Mouse (Mus musculus): ENCODE data around the gene Etfdh. TPM values are rescaled to one million over a fixed set of nuclear protein-coding genes. Genes with fewer than 3 reads are reported as not detected.

Etfdh gene
- polyA plus RNA-seq (2016; fragmentation: Nextera tagmentation; extraction: Ambion mirVana): 51.0 and 56.7 TPM in 2 replicates

- Histone ChIP-seq H3K27me3 (no peaks in the 10 kb centered on the region), H3K4me2 (replicated peaks) (peak within 1 kb of the TSS; percentile 87), H3K36me3 (peaks cover 25% of the 10 kb centered on the region), H3K27ac (peak within 1 kb of the TSS; percentile 76), H3K9ac (peak within 1 kb of the TSS; percentile 78), H3K4me3 (peak within 1 kb of the TSS; percentile 73), H3K9me3 (no peaks in the 10 kb centered on the region), H3K4me1 (no peaks in the 10 kb centered on the region)
- 2% methylated on average over 11 of the region's 11 CpGs for WGBS
- peak; percentile 38 for ATAC-seq (ENCODE audit: insufficient number of reproducible peaks, insufficient read depth, low FRiP score, low TSS enrichment)
Measured at GRCm38 (mm10) chr3:79629416-79629730, at the start of gene Etfdh. Gene Etfdh, minus strand, starts transcription at chr3:79629500.

DNA sequence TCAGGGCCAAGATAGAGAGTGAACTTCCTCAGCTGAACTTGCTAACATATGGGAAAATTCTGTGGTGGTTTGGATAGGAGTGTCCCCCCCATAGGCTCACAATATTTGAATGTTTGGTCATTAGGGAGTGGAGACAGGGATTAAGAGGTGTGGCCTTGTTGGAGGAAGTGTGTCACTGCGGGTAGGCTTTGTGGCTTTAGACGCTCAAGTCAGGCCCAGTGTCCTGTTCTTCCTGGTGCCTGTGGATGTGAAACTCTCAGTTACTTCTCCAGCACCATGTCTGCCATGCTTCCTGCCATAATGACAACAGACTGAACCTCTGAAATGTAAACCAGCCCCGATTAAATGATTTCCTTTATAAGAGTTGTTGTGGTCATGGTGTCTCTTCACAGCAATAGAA is 47.1 kb upstream of the Etfdh start:
- H3K9ac ChIP-seq: no peak overlapping the region
- no peak overlapping the region for H3K4me3 ChIP-seq
- 88% methylated on average over 3 of the region's 3 CpGs for WGBS
- H3K9me3 ChIP-seq: no peaks in the 10 kb centered on the region
- no peak overlapping the region for H3K27ac ChIP-seq
- H3K27me3 ChIP-seq: no peaks in the 10 kb centered on the region
- ATAC-seq (ENCODE audit: insufficient number of reproducible peaks, insufficient read depth, low FRiP score, low TSS enrichment): no peak
- no peaks in the 10 kb centered on the region for H3K4me1 ChIP-seq
- H3K4me2 ChIP-seq (replicated peaks): no peak overlapping the region
- H3K36me3 ChIP-seq: no peaks in the 10 kb centered on the region

GRCm38 (mm10) chr3:79674641-79675040 is 45.3 kb upstream of the Etfdh start:
- WGBS: 82% methylated on average over 5 of the region's 5 CpGs
- no peak for ATAC-seq (ENCODE audit: insufficient number of reproducible peaks, insufficient read depth, low FRiP score, low TSS enrichment)
- Histone ChIP-seq H3K27me3 (no peaks in the 10 kb centered on the region), H3K9me3 (no peaks in the 10 kb centered on the region), H3K4me2 (replicated peaks) (no peak overlapping the region), H3K4me3 (no peak overlapping the region), H3K9ac (no peak overlapping the region), H3K4me1 (no peaks in the 10 kb centered on the region), H3K27ac (no peak overlapping the region), H3K36me3 (no peaks in the 10 kb centered on the region)

GRCm38 (mm10) chr3:79673082-79673481 is 43.8 kb upstream of the Etfdh start:
- Histone ChIP-seq H3K27ac (no peak overlapping the region), H3K4me1 (no peaks in the 10 kb centered on the region), H3K9ac (no peak overlapping the region), H3K9me3 (no peaks in the 10 kb centered on the region), H3K4me3 (no peak overlapping the region), H3K36me3 (no peaks in the 10 kb centered on the region), H3K27me3 (no peaks in the 10 kb centered on the region), H3K4me2 (replicated peaks) (no peak overlapping the region)
- no peak for ATAC-seq (ENCODE audit: insufficient number of reproducible peaks, insufficient read depth, low FRiP score, low TSS enrichment)
- WGBS: 14% methylated on average over 4 of the region's 4 CpGs

GRCm38 (mm10) chr3:79672188-79672587 is 42.9 kb upstream of the Etfdh start:
- WGBS: 59% methylated on average over 16 of the region's 16 CpGs
- H3K36me3 ChIP-seq: no peaks in the 10 kb centered on the region
- no peak overlapping the region for H3K27ac ChIP-seq
- no peak overlapping the region for H3K4me2 ChIP-seq (replicated peaks)
- H3K27me3 ChIP-seq: no peaks in the 10 kb centered on the region
- no peaks in the 10 kb centered on the region for H3K9me3 ChIP-seq
- no peaks in the 10 kb centered on the region for H3K4me1 ChIP-seq
- ATAC-seq (ENCODE audit: insufficient number of reproducible peaks, insufficient read depth, low FRiP score, low TSS enrichment): no peak
- no peak overlapping the region for H3K4me3 ChIP-seq
- H3K9ac ChIP-seq: no peak overlapping the region

- Histone ChIP-seq H3K36me3 (no peaks in the 10 kb centered on the region), H3K27ac (no peak overlapping the region), H3K27me3 (no peaks in the 10 kb centered on the region), H3K9ac (no peak overlapping the region), H3K9me3 (no peaks in the 10 kb centered on the region), H3K4me2 (replicated peaks) (no peak overlapping the region), H3K4me1 (no peaks in the 10 kb centered on the region), H3K4me3 (no peak overlapping the region)
- WGBS: 74% methylated on average over 7 of the region's 7 CpGs
- no peak for ATAC-seq (ENCODE audit: insufficient number of reproducible peaks, insufficient read depth, low FRiP score, low TSS enrichment)
Measured at GRCm38 (mm10) chr3:79670556-79670955, 41.3 kb upstream of the Etfdh start.

DNA sequence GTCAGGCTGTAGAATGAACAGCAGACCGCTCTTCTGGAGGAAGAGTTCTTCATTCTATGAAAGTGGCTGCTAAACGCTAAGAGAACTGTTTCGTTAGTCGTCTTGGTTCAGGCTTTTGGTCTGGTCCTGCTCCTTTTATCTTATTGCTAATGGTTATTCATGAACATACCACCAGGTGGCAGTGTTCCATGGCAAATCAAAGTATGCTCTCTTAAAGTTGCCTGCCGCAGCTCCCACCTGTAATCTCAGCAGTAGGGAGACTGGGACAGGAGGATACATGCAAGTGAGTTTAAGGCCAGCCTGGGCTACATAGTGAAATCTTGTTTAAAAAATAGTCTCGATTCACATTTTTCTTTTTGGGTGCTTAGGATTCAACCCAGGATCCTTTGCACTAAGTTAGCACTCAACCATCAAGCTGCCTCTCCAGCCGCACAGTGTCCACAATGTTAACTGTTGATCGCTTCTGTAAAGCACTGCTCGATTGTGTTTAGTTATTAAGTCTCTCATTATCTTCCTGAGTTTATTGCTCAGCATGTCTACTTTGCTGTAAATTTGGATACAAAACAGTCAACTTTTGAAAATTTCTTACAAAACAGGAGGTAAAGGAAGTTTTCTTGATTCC is 35.6 kb upstream of the Etfdh start:
- Histone ChIP-seq H3K4me1 (no peaks in the 10 kb centered on the region), H3K9ac (no peak overlapping the region), H3K9me3 (no peaks in the 10 kb centered on the region), H3K4me2 (replicated peaks) (no peak overlapping the region), H3K4me3 (no peak overlapping the region), H3K27me3 (no peaks in the 10 kb centered on the region), H3K27ac (no peak overlapping the region), H3K36me3 (no peaks in the 10 kb centered on the region)
- no peak for ATAC-seq (ENCODE audit: insufficient number of reproducible peaks, insufficient read depth, low FRiP score, low TSS enrichment)
- 39% methylated on average over 9 of the region's 9 CpGs for WGBS

DNA sequence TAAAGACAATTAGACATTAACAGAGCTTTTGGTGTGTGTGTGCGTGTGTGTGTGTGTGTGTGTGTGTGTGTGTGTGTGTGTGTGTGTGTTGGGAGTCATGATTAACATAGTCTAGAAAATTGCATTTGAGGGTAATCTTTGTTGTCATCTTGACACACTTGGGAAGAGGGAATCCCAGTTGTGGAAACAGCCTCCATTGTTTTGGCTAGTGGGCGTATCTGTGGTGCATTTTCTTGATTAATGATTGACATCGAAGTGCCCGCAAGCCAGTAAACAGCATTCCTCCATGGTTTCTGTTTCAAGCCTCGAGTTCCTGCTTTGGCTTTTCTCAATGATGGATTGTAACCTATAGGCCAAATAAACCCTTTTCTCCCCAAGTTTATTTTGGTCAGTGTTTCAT is 27.4 kb upstream of the Etfdh start:
- H3K36me3 ChIP-seq: no peaks in the 10 kb centered on the region
- no peaks in the 10 kb centered on the region for H3K9me3 ChIP-seq
- 73% methylated on average over 5 of the region's 5 CpGs for WGBS
- no peak for ATAC-seq (ENCODE audit: insufficient number of reproducible peaks, insufficient read depth, low FRiP score, low TSS enrichment)
- no peak overlapping the region for H3K9ac ChIP-seq
- no peak overlapping the region for H3K27ac ChIP-seq
- H3K4me1 ChIP-seq: no peaks in the 10 kb centered on the region
- H3K4me2 ChIP-seq (replicated peaks): no peak overlapping the region
- H3K27me3 ChIP-seq: no peaks in the 10 kb centered on the region
- H3K4me3 ChIP-seq: no peak overlapping the region

DNA sequence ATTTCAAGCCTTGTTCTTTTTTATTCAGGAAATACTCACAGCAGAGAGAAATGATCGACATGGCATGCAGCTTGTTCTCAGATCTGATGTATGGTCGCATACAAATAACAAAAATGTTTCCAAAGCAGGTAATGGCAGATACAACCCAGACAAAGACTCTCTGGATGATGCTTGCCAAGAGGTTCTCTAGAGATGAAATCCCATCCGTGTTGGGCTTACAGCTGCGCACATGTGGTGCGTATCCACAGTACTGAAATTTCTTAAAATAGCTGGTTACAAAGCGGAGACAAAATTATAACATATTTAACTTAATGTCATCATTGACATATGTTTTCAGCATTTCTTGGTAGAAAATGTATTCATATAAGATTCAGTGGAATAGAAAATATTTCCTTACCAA is 22.8 kb upstream of the Etfdh start:
- WGBS: 85% methylated on average over 6 of the region's 6 CpGs
- no peak for ATAC-seq (ENCODE audit: insufficient number of reproducible peaks, insufficient read depth, low FRiP score, low TSS enrichment)
- H3K27me3 ChIP-seq: no peaks in the 10 kb centered on the region
- no peak overlapping the region for H3K9ac ChIP-seq
- no peaks in the 10 kb centered on the region for H3K36me3 ChIP-seq
- no peaks in the 10 kb centered on the region for H3K4me1 ChIP-seq
- H3K9me3 ChIP-seq: no peaks in the 10 kb centered on the region
- H3K27ac ChIP-seq: no peak overlapping the region
- no peak overlapping the region for H3K4me2 ChIP-seq (replicated peaks)
- H3K4me3 ChIP-seq: no peak overlapping the region

- under 1% methylated on average over 60 of the region's 60 CpGs for WGBS
- Histone ChIP-seq H3K27ac (peak within 1 kb of the TSS; percentile 76), H3K9ac (peak within 1 kb of the TSS; percentile 78), H3K4me3 (peak within 1 kb of the TSS; percentile 73), H3K9me3 (no peaks in the 10 kb centered on the region), H3K4me1 (no peaks in the 10 kb centered on the region), H3K27me3 (no peaks in the 10 kb centered on the region), H3K36me3 (peaks cover 23% of the 10 kb centered on the region), H3K4me2 (replicated peaks) (peak within 1 kb of the TSS; percentile 87)
- ATAC-seq (ENCODE audit: insufficient number of reproducible peaks, insufficient read depth, low FRiP score, low TSS enrichment): peak; percentile 99
Measured at GRCm38 (mm10) chr3:79628561-79629415, 512 bp downstream of the Etfdh start, which contains the start of gene 4930579G24Rik. Gene 4930579G24Rik, plus strand, starts transcription at chr3:79629079.

DNA sequence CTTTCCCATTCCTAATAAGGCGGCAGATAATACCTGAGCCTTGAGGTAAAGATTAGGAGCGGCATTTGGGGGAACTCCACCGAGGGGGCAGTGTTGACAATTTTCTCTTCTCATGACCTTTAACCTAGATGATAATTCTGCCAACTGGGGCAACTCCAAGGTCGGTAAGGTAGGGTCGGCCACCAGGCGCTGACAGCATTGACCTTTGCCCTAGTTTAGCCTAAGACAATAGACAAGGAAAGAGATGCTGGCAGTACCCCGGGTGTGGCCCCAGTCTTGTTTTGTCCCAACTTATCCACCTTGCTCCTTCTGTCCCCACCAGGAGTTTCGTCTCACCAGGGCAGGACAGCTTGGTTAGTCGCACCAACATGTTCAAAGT is 1.1 kb downstream of the Etfdh start:
- no peaks in the 10 kb centered on the region for H3K4me1 ChIP-seq
- peak overlapping the region; percentile 73 for H3K4me3 ChIP-seq
- no peak for ATAC-seq (ENCODE audit: insufficient number of reproducible peaks, insufficient read depth, low FRiP score, low TSS enrichment)
- peak overlapping the region; percentile 87 for H3K4me2 ChIP-seq (replicated peaks)
- WGBS: 1% methylated on average over 9 of the region's 9 CpGs
- no peaks in the 10 kb centered on the region for H3K9me3 ChIP-seq
- H3K27me3 ChIP-seq: no peaks in the 10 kb centered on the region
- peak overlapping the region; percentile 60 for H3K9ac ChIP-seq
- H3K27ac ChIP-seq: peak overlapping the region; percentile 61; the same call in 1 of the 2 replicates
- H3K36me3 ChIP-seq: peaks cover 17% of the 10 kb centered on the region

All from embryonic facial prominence, embryonic 12.5 days (tissue).